Mouse (Mus musculus): ENCODE results near the gene Srarp. TPM values are rescaled to one million over a fixed set of nuclear protein-coding genes. Genes with fewer than 3 reads are reported as not detected.

Srarp gene
- polyA plus RNA-seq, 1 experiment from 2014 or later: not detected

DNA sequence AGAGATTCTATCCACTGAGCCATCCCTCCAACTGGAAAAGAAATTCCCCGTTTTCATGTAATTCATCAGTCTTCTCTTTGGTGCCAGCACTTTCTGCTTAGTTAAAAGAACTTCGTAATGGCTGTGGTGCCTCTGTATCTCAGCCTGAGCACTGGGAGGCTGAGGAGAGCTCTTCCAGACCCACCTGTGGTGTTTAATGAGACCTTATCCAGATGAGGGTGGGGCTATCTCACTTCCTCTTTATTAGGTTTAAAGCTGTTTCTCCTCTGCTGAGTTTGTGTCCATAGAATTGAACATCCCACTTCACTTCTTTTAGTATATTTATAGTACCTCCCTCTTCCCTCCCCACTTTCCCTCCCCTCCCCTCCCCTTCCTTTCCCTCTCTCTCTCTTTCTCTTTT is 15.3 kb upstream of the Srarp start:
- H3K4me3 ChIP-seq (ENCODE audit: low read length): no peak overlapping the region
- H3K4me1 ChIP-seq (ENCODE audit: control insufficient read depth, insufficient read depth, low read length): peaks cover 5% of the 10 kb centered on the region; the same call in 1 of the 2 replicates
- no peaks in the 10 kb centered on the region for H3K27me3 ChIP-seq (replicated peaks; ENCODE audit: control insufficient read depth, insufficient read depth, low read length)
- H3K36me3 ChIP-seq (ENCODE audit: control insufficient read depth, insufficient read depth, low read length): no peaks in the 10 kb centered on the region
- no peaks in the 10 kb centered on the region for H3K9me3 ChIP-seq (ENCODE audit: control insufficient read depth, low read length)
- H3K9ac ChIP-seq (ENCODE audit: low read depth, low read length): no peak overlapping the region
- H3K27ac ChIP-seq (ENCODE audit: low read length): no peak overlapping the region
- no peak overlapping the region for H3K4me2 ChIP-seq (ENCODE audit: low read depth, low read length)
- ATAC-seq: no peak
- 89% methylated on average over 2 of the region's 2 CpGs for WGBS

- 73% methylated on average over 7 of the region's 7 CpGs for WGBS
- H3K27me3 ChIP-seq (replicated peaks; ENCODE audit: control insufficient read depth, insufficient read depth, low read length): no peaks in the 10 kb centered on the region
- no peak overlapping the region for H3K4me3 ChIP-seq (ENCODE audit: low read length)
- no peak for ATAC-seq
- H3K36me3 ChIP-seq (ENCODE audit: control insufficient read depth, insufficient read depth, low read length): no peaks in the 10 kb centered on the region
- H3K27ac ChIP-seq (ENCODE audit: low read length): no peak overlapping the region
- no peaks in the 10 kb centered on the region for H3K9me3 ChIP-seq (ENCODE audit: control insufficient read depth, low read length)
- H3K9ac ChIP-seq (ENCODE audit: low read depth, low read length): no peak overlapping the region
- peaks cover 16% of the 10 kb centered on the region for H3K4me1 ChIP-seq (ENCODE audit: control insufficient read depth, insufficient read depth, low read length)
- H3K4me2 ChIP-seq (ENCODE audit: low read depth, low read length): no peak overlapping the region
These were observed 10.3 kb upstream of the Srarp start for GRCm38 (mm10) chr4:141446211-141446610.

GRCm38 (mm10) chr4:141445328-141445720 is 9.4 kb upstream of the Srarp start:
- Histone ChIP-seq H3K4me2 (ENCODE audit: low read depth, low read length) (peak overlapping the region; percentile 90), H3K9ac (ENCODE audit: low read depth, low read length) (peak overlapping the region; percentile 95), H3K27me3 (replicated peaks; ENCODE audit: control insufficient read depth, insufficient read depth, low read length) (no peaks in the 10 kb centered on the region), H3K27ac (ENCODE audit: low read length) (no peak overlapping the region), H3K4me3 (ENCODE audit: low read length) (peak overlapping the region; percentile 97), H3K36me3 (ENCODE audit: control insufficient read depth, insufficient read depth, low read length) (no peaks in the 10 kb centered on the region), H3K9me3 (ENCODE audit: control insufficient read depth, low read length) (no peaks in the 10 kb centered on the region), H3K4me1 (ENCODE audit: control insufficient read depth, insufficient read depth, low read length) (peaks cover 19% of the 10 kb centered on the region)
- 0 out of 2 replicates have a peak, but pooled peaks have one; percentile 1 for ATAC-seq
- WGBS: 11% methylated on average over 14 of the region's 14 CpGs

- Histone ChIP-seq H3K27me3 (replicated peaks; ENCODE audit: control insufficient read depth, insufficient read depth, low read length) (no peaks in the 10 kb centered on the region), H3K27ac (ENCODE audit: low read length) (no peak within 1 kb of the TSS), H3K4me2 (ENCODE audit: low read depth, low read length) (peak within 1 kb of the TSS; percentile 90), H3K4me3 (ENCODE audit: low read length) (peak within 1 kb of the TSS; percentile 97), H3K9ac (ENCODE audit: low read depth, low read length) (peak within 1 kb of the TSS; percentile 95), H3K4me1 (ENCODE audit: control insufficient read depth, insufficient read depth, low read length) (peaks cover 19% of the 10 kb centered on the region), H3K9me3 (ENCODE audit: control insufficient read depth, low read length) (no peaks in the 10 kb centered on the region), H3K36me3 (ENCODE audit: control insufficient read depth, insufficient read depth, low read length) (no peaks in the 10 kb centered on the region)
- WGBS: 0% methylated on average over 60 of the region's 102 CpGs
- ATAC-seq: peak; percentile 90
These were observed 8.8 kb upstream of the Srarp start, which contains the start of gene Zbtb17 for GRCm38 (mm10) chr4:141444451-141445327. Zbtb17 (plus strand) TSS chr4:141444654.

DNA sequence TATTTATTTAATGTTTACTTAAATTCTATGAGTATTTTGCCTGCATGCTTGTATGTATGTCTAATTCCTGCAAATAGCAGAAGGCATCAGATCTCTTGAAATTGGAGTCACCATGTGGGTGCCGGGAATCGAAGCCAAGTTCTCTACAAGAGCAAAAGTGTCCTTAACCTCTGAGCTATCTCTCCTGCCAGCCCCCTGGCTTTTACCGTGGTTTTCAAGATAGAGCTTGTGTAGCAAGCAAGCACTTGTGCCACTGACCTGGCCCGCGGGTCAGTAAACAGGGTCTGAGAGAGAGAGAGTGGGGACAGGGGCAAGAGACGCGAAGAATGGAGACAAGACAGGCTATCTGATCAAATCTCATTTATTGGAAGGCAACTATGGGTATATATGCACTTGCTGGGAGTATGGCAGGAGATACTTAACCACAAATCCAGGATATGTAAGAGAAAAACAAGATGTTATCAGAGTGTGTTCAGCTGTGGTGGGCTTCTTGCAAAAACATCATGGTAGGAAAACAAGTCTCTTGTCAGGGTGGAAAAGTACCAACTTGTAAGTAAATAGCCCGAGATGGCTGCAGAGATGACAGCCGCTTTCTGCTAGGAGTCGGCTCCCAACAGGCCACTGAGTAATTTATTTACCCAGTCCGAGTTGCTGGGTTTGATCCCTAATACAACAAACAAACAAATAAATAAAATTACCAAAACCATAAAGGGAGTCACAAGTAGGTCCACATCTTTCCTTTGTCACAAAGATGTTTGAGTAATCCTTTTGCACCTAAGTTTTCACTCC is 7.9 kb upstream of the Srarp start:
- H3K36me3 ChIP-seq (ENCODE audit: control insufficient read depth, insufficient read depth, low read length): no peaks in the 10 kb centered on the region
- H3K9ac ChIP-seq (ENCODE audit: low read depth, low read length): peak overlapping the region; percentile 95
- ATAC-seq: no peak; the same call in 1 of the 2 replicates
- peak overlapping the region; percentile 76 for H3K4me2 ChIP-seq (ENCODE audit: low read depth, low read length)
- no peak overlapping the region for H3K27ac ChIP-seq (ENCODE audit: low read length)
- no peaks in the 10 kb centered on the region for H3K27me3 ChIP-seq (replicated peaks; ENCODE audit: control insufficient read depth, insufficient read depth, low read length)
- H3K9me3 ChIP-seq (ENCODE audit: control insufficient read depth, low read length): no peaks in the 10 kb centered on the region
- H3K4me1 ChIP-seq (ENCODE audit: control insufficient read depth, insufficient read depth, low read length): peaks cover 19% of the 10 kb centered on the region
- 43% methylated on average over 11 of the region's 11 CpGs for WGBS
- H3K4me3 ChIP-seq (ENCODE audit: low read length): peak overlapping the region; percentile 97

DNA sequence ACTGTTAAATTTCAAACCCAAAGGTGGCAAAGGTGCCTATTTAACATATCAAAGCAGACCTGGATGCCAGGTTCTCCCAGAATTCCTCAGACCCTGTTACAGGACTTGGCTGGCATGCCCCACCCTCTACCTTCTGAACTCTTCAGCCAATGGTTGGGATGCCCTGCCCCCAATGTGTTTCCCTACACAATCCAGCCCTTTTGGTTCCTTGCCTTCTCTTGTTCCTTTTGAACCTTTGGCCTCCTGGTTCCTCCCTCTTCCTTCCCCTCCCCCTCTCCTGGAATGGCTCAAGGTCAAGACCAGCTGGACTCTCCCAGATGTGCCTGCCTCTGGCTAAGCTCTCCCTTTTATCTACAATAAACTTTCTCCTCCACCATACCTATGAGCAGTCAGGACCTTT is 5.0 kb upstream of the Srarp start:
- H3K4me1 ChIP-seq (ENCODE audit: control insufficient read depth, insufficient read depth, low read length): peaks cover 14% of the 10 kb centered on the region

DNA sequence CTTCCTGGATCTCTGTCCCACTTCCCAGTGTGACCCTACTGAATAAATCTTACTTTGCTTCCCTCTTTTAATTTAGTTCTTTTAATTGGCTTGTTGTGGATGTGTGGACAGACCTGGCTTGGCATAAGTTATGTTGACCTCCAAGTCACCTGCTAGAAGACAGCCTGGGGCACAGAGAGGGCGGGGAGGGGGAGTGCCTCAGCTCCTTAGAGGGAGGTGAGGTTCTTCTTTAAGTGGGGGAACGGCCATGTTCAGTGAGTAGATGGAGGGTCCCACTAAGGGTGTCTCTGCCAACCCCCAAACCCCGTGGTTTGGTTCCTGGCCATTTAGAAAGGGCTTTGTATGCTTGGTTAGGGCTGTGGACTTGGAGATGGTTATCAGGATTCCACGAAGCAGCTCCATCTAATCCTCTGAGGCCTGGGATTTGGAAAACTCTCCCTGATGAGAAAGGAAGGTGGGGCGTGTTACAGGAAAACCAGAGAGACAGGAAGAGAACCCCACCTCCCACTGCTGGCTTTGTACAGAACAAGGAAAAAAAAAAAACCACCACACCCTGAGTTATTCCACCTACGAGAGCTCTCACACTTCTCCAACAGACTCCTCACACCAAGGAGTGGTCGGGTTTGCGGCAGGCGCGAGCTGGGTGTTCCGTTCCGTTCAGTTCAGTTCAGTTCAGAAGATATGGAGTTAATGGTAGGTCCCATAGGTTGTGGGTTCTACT is 3.3 kb upstream of the Srarp start:
- Histone ChIP-seq H3K36me3 (ENCODE audit: control insufficient read depth, insufficient read depth, low read length) (no peaks in the 10 kb centered on the region), H3K4me3 (ENCODE audit: low read length) (no peak overlapping the region), H3K4me2 (ENCODE audit: low read depth, low read length) (no peak overlapping the region), H3K9ac (ENCODE audit: low read depth, low read length) (no peak overlapping the region), H3K27ac (ENCODE audit: low read length) (no peak overlapping the region), H3K27me3 (replicated peaks; ENCODE audit: control insufficient read depth, insufficient read depth, low read length) (no peaks in the 10 kb centered on the region), H3K4me1 (ENCODE audit: control insufficient read depth, insufficient read depth, low read length) (peaks cover 10% of the 10 kb centered on the region; the same call in 1 of the 2 replicates), H3K9me3 (ENCODE audit: control insufficient read depth, low read length) (no peaks in the 10 kb centered on the region)
- 75% methylated on average over 12 of the region's 12 CpGs for WGBS
- no peak for ATAC-seq

More for the DNA sequence above, 5.0 kb upstream of the Srarp start:
- H3K9ac ChIP-seq (ENCODE audit: low read depth, low read length): no peak overlapping the region
- no peaks in the 10 kb centered on the region for H3K36me3 ChIP-seq (ENCODE audit: control insufficient read depth, insufficient read depth, low read length)
- H3K9me3 ChIP-seq (ENCODE audit: control insufficient read depth, low read length): no peaks in the 10 kb centered on the region
- no peak overlapping the region for H3K4me2 ChIP-seq (ENCODE audit: low read depth, low read length)
- H3K27ac ChIP-seq (ENCODE audit: low read length): no peak overlapping the region
- H3K4me3 ChIP-seq (ENCODE audit: low read length): no peak overlapping the region
- no peaks in the 10 kb centered on the region for H3K27me3 ChIP-seq (replicated peaks; ENCODE audit: control insufficient read depth, insufficient read depth, low read length)
- ATAC-seq: no peak

DNA sequence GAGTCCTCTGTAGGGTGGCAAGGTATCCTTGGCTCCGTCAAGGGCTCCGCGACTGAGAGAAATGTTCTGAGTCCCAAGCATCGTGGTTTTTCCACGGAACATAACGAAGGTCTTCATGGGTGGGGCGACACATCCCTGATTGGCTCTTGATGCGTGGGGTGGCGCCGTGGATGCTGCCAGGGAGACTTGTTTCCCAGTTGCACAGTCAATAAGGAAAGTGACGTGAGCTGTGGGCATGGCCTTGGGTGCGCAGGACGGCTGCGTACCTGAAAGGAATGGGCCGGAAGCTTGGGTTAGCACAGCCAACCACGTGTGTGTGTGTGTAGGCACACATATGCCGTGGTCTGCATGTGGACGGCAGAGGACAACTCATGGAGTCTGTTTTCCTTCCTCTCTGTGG is 2.7 kb downstream of the Srarp start:
- no peak for ATAC-seq
- Histone ChIP-seq H3K9ac (ENCODE audit: low read depth, low read length) (no peak overlapping the region), H3K27ac (ENCODE audit: low read length) (no peak overlapping the region), H3K36me3 (ENCODE audit: control insufficient read depth, insufficient read depth, low read length) (no peaks in the 10 kb centered on the region), H3K4me3 (ENCODE audit: low read length) (no peak overlapping the region), H3K9me3 (ENCODE audit: control insufficient read depth, low read length) (no peaks in the 10 kb centered on the region), H3K27me3 (replicated peaks; ENCODE audit: control insufficient read depth, insufficient read depth, low read length) (no peaks in the 10 kb centered on the region), H3K4me2 (ENCODE audit: low read depth, low read length) (no peak overlapping the region), H3K4me1 (ENCODE audit: control insufficient read depth, insufficient read depth, low read length) (peaks cover 4% of the 10 kb centered on the region; the same call in 1 of the 2 replicates)
- WGBS: 82% methylated on average over 18 of the region's 18 CpGs

- no peak for ATAC-seq
- no peak overlapping the region for H3K4me3 ChIP-seq (ENCODE audit: low read length)
- H3K4me1 ChIP-seq (ENCODE audit: control insufficient read depth, insufficient read depth, low read length): peaks cover 4% of the 10 kb centered on the region; the same call in 1 of the 2 replicates
- no peaks in the 10 kb centered on the region for H3K36me3 ChIP-seq (ENCODE audit: control insufficient read depth, insufficient read depth, low read length)
- H3K27ac ChIP-seq (ENCODE audit: low read length): no peak overlapping the region
- H3K9ac ChIP-seq (ENCODE audit: low read depth, low read length): no peak overlapping the region
- no peaks in the 10 kb centered on the region for H3K27me3 ChIP-seq (replicated peaks; ENCODE audit: control insufficient read depth, insufficient read depth, low read length)
- H3K9me3 ChIP-seq (ENCODE audit: control insufficient read depth, low read length): no peaks in the 10 kb centered on the region
- 59% methylated on average over 14 of the region's 14 CpGs for WGBS
- no peak overlapping the region for H3K4me2 ChIP-seq (ENCODE audit: low read depth, low read length)
These were observed 3.2 kb downstream of the Srarp start for GRCm38 (mm10) chr4:141432666-141433065.
